Mouse (Mus musculus) neural tube, embryonic 11.5 days (tissue): ENCODE results near the gene H2afy2. TPM values are rescaled to one million over a fixed set of nuclear protein-coding genes. Genes with fewer than 3 reads are reported as not detected.

Experiments used
- ATAC-seq: fragments of 200-750 bp; cut with Nextera tagmentation; 2 replicates; pipeline ENCODE4 v1.8.0; 2017; ENCODE audit warnings: moderate number of reproducible peaks, mild to moderate bottlenecking, moderate TSS enrichment, moderate library complexity; ENCODE audit not compliant: insufficient read depth, low FRiP score, low TSS enrichment
- DNase-seq: peaks from one replicate; pipeline ENCODE4 v3.0.0-alpha.2; 2015; ENCODE audit warnings: low spot score
- H3K27ac ChIP-seq: fragments of 300-500 bp; sonication (generic); 2 replicates; pipeline ENCODE4 v1.5.1; 2014; ENCODE audit warnings: low read depth, mild to moderate bottlenecking, low read length
- H3K27me3 ChIP-seq: fragments of 300-500 bp; sonication (generic); 2 replicates; pipeline ENCODE4 v1.6.1; 2014; ENCODE audit warnings: mild to moderate bottlenecking, low read length, mixed read lengths; ENCODE audit not compliant: control insufficient read depth, insufficient read depth
- H3K36me3 ChIP-seq: fragments of 300-500 bp; sonication (generic); 2 replicates; pipeline ENCODE4 v1.6.1; 2014; ENCODE audit warnings: mild to moderate bottlenecking, low read length, moderate library complexity, mixed read lengths; ENCODE audit not compliant: control insufficient read depth, insufficient read depth
- H3K4me1 ChIP-seq: fragments of 300-500 bp; sonication (generic); 2 replicates; pipeline ENCODE4 v1.6.1; 2014; ENCODE audit warnings: low read length, mixed read lengths; ENCODE audit not compliant: control insufficient read depth, insufficient read depth
- H3K4me2 ChIP-seq: fragments of 300-500 bp; sonication (generic); 2 replicates; pipeline ENCODE4 v1.6.1; 2014; ENCODE audit warnings: low read depth, mild to moderate bottlenecking, moderate library complexity
- H3K4me3 ChIP-seq: fragments of 300-500 bp; sonication (generic); 2 replicates; pipeline ENCODE4 v1.5.1; 2014; ENCODE audit warnings: low read depth, low read length
- H3K9ac ChIP-seq: fragments of 300-500 bp; sonication (generic); 2 replicates; pipeline ENCODE4 v1.6.1; 2014; ENCODE audit warnings: mild to moderate bottlenecking, low read length
- H3K9me3 ChIP-seq: fragments of 300-500 bp; sonication (generic); 2 replicates; pipeline ENCODE4 v1.6.1; 2016; ENCODE audit warnings: low read length; ENCODE audit not compliant: control insufficient read depth
- WGBS: fragments of 180-500 bp; shearing (Covaris S2); extraction: QIAGEN DNeasy Blood & Tissue Kit; methylation state at CpG from one replicate; pipeline ENCODE4 v1.1.7; 2014; 5-methylcytosine and 5-hydroxymethylcytosine counted together
- polyA plus RNA-seq: library from polyadenylated mRNA; unstranded; fragments of >200 nt; fragmentation: Nextera tagmentation; extraction: Ambion mirVana; gene quantifications from 2 replicates; pipeline ENCODE4 v1.2.1, GENCODE M21; 2014

Gene H2afy2
- polyA plus RNA-seq, 1 experiment from 2014 or later, result 246 TPM

GRCm38 (mm10) chr10:61825979-61826752 lies 42.2 kb upstream of the H2afy2 start:
- Histone ChIP-seq H3K4me1 (peaks cover 5% of the 10 kb centered on the region), H3K4me2 (no peak overlapping the region), H3K27me3 (no peaks in the 10 kb centered on the region), H3K9me3 (no peaks in the 10 kb centered on the region), H3K9ac (no peak overlapping the region), H3K4me3 (no peak overlapping the region), H3K27ac (no peak overlapping the region), H3K36me3 (no peaks in the 10 kb centered on the region)
- no peak for ATAC-seq
- WGBS, result 68% methylated on average over 13 of the region's 13 CpGs
- DNase-seq, result no peak

- Histone ChIP-seq H3K4me2 (no peak overlapping the region), H3K27me3 (no peaks in the 10 kb centered on the region), H3K36me3 (no peaks in the 10 kb centered on the region), H3K27ac (no peak overlapping the region), H3K9me3 (no peaks in the 10 kb centered on the region), H3K9ac (no peak overlapping the region), H3K4me3 (no peak overlapping the region), H3K4me1 (peaks cover 5% of the 10 kb centered on the region)
- 46% methylated on average over 5 of the region's 5 CpGs for WGBS
- DNase-seq (no peak), ATAC-seq (no peak)
Observed at GRCm38 (mm10) chr10:61825536-61825935, 41.6 kb upstream of the H2afy2 start.

- Histone ChIP-seq H3K27ac (peak overlapping the region; percentile 60; the same call in 1 of the 2 replicates), H3K36me3 (no peaks in the 10 kb centered on the region), H3K27me3 (no peaks in the 10 kb centered on the region), H3K4me2 (no peak overlapping the region), H3K9me3 (no peaks in the 10 kb centered on the region), H3K4me1 (peaks cover 5% of the 10 kb centered on the region), H3K9ac (no peak overlapping the region), H3K4me3 (no peak overlapping the region)
- DNase-seq (peak; percentile 43), ATAC-seq (no peak)
- WGBS, result 43% methylated on average over 4 of the region's 4 CpGs
Observed at GRCm38 (mm10) chr10:61823731-61824115, 39.8 kb upstream of the H2afy2 start.

DNA sequence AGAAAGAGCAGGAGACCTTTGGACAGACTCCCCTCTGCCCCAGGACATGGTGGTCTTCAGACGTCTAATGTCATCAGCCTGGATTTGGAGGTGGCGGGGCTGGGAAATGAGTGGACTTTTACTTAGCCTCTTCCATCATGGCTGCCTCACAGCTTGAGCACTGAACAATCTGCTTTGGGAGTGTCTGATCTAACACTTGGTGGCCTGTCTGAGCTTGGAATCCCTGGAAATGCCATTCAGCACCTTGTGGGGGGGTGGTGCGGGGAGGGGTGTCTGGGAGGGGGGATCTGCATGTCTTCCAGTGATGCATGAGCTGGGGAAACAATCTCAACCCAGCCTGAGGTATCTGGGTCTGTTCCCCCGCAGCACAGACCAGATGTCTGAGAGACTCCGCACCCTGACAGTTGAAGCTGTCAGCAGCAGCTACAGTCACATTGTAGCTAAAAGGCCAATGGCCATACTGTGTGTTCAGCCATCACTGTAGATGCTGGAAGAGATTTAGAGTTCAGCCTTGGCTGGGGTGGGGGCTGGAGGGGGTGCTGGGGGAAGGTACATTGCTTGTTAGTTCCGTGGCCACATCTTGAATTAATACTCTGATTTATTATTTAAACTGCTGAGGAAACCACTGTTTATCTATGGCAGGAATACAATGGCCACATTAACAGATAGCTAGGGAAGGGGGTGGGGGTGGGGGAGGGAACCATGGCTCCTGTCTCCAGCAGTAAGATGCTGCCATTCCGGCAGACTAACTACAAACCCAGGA lies 39.2 kb upstream of the H2afy2 start:
- no peaks in the 10 kb centered on the region for H3K27me3 ChIP-seq
- no peak overlapping the region for H3K9ac ChIP-seq
- no peak for ATAC-seq
- no peak overlapping the region for H3K4me2 ChIP-seq
- H3K27ac ChIP-seq, result peak overlapping the region; percentile 60; the same call in 1 of the 2 replicates
- WGBS, result 40% methylated on average over 7 of the region's 7 CpGs
- peak; percentile 59 for DNase-seq
- peaks cover 5% of the 10 kb centered on the region for H3K4me1 ChIP-seq
- H3K9me3 ChIP-seq, result no peaks in the 10 kb centered on the region
- H3K4me3 ChIP-seq, result no peak overlapping the region
- no peaks in the 10 kb centered on the region for H3K36me3 ChIP-seq

- no peaks in the 10 kb centered on the region for H3K9me3 ChIP-seq
- no peak overlapping the region for H3K9ac ChIP-seq
- WGBS, result 57% methylated on average over 9 of the region's 9 CpGs
- ATAC-seq (no peak), DNase-seq (no peak)
- H3K4me1 ChIP-seq, result peaks cover 5% of the 10 kb centered on the region; the same call in 1 of the 2 replicates
- no peaks in the 10 kb centered on the region for H3K27me3 ChIP-seq
- H3K4me3 ChIP-seq, result no peak overlapping the region
- no peak overlapping the region for H3K4me2 ChIP-seq
- no peak overlapping the region for H3K27ac ChIP-seq
- H3K36me3 ChIP-seq, result no peaks in the 10 kb centered on the region
Observed at GRCm38 (mm10) chr10:61820050-61820449, 36.1 kb upstream of the H2afy2 start.

- no peak overlapping the region for H3K4me2 ChIP-seq
- H3K4me1 ChIP-seq, result no peaks in the 10 kb centered on the region
- no peaks in the 10 kb centered on the region for H3K36me3 ChIP-seq
- H3K27ac ChIP-seq, result no peak overlapping the region
- 62% methylated on average over 5 of the region's 5 CpGs for WGBS
- no peaks in the 10 kb centered on the region for H3K27me3 ChIP-seq
- no peak overlapping the region for H3K4me3 ChIP-seq
- no peak for DNase-seq
- no peak overlapping the region for H3K9ac ChIP-seq
- ATAC-seq, result no peak
- no peaks in the 10 kb centered on the region for H3K9me3 ChIP-seq
Observed at GRCm38 (mm10) chr10:61811987-61812386, 28.0 kb upstream of the H2afy2 start.

- H3K9ac ChIP-seq, result no peak overlapping the region
- no peak overlapping the region for H3K27ac ChIP-seq
- WGBS, result 77% methylated on average over 15 of the region's 15 CpGs
- H3K36me3 ChIP-seq, result no peaks in the 10 kb centered on the region
- DNase-seq (no peak), ATAC-seq (no peak)
- H3K4me2 ChIP-seq, result no peak overlapping the region
- no peaks in the 10 kb centered on the region for H3K9me3 ChIP-seq
- H3K4me1 ChIP-seq, result no peaks in the 10 kb centered on the region; the same call in 1 of the 2 replicates
- no peaks in the 10 kb centered on the region for H3K27me3 ChIP-seq
- H3K4me3 ChIP-seq, result no peak overlapping the region
Observed at GRCm38 (mm10) chr10:61798133-61798576, 14.2 kb upstream of the H2afy2 start.

- Histone ChIP-seq H3K27ac (no peak overlapping the region), H3K4me3 (no peak overlapping the region), H3K4me1 (no peaks in the 10 kb centered on the region; the same call in 1 of the 2 replicates), H3K9ac (no peak overlapping the region), H3K4me2 (no peak overlapping the region), H3K9me3 (no peaks in the 10 kb centered on the region), H3K27me3 (no peaks in the 10 kb centered on the region), H3K36me3 (no peaks in the 10 kb centered on the region)
- 24% methylated on average over 8 of the region's 8 CpGs for WGBS
- no peak for ATAC-seq
- no peak for DNase-seq
Observed at GRCm38 (mm10) chr10:61795458-61795857, 11.5 kb upstream of the H2afy2 start.
